Mouse (Mus musculus): ENCODE data around the gene Ldb3. TPM values are rescaled to one million over a fixed set of nuclear protein-coding genes. Genes with fewer than 3 reads are reported as not detected.

Ldb3 gene
- total RNA-seq, 2 experiments from 2014 or later, result 2,008 to 2,153 TPM

DNA sequence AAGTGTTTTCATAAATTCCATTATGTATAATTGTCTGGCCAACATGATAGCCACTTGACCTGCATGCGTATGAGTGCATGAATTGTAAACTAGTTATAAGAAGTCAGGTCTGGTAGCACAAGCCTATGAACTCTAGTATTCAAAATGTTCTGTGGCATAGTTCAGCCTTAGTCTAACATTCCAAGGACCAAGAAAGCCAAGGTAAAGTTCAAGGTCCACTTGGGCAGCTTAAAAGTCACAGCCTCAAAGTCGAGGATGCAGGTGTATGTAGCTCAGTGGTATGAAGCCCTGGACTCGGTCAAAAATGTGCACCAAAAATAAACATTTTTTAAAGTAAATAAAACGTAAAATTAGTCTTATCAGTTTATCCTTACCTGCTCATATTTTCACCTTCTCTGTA, 75.9 kb downstream of the Ldb3 start:
- DNase-seq (ENCODE audit: low spot score), result no peak

DNA sequence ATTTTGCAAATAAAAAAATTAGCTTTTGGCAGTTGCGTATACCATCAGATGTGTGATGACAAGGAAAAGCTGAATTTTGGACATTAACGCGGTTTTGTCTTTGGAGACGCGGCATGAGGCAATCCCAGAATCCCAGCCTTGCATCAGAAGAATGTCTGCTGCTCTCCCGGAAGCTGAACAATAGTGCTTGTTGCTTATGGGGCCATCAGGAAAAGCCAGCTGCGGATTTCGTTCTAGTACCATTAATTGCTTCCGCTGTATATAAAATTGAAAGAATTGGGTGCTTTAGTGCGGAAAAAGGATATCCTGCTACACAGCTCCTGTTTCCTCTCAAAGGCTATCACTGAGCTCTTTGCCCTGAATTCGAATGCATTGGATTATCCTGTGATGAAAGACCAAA, 76.6 kb downstream of the Ldb3 start:
- DNase-seq (ENCODE audit: low spot score), result no peak

DNA sequence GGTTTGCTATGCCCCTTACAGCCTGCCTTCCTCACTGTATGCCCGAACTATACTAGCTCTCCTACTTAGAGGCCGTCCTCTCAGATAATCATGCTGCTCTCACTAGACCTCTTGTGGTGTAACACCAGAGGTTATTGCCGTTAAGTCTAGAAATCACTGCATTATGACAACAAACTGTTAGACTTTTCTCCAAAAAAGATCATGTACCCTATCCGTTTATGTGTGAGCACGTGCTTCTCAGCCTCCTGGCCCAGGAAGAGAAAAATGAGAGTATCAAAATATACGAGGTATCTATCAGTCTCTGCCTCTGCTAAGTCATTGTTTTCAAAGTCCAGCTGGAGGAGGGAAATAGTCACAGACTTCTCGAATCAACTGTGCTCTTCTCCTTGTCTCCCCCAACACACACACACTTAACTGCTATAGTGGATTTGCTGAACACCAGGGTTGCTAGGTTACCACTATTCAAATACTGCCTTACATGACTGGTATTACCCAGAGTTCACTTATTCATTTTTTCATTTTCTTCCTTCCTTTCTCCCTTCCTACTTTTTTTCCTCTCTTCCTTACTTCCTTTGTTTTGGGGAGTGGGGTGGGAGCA, 79.5 kb downstream of the Ldb3 start:
- DNase-seq (ENCODE audit: low spot score), result no peak

DNA sequence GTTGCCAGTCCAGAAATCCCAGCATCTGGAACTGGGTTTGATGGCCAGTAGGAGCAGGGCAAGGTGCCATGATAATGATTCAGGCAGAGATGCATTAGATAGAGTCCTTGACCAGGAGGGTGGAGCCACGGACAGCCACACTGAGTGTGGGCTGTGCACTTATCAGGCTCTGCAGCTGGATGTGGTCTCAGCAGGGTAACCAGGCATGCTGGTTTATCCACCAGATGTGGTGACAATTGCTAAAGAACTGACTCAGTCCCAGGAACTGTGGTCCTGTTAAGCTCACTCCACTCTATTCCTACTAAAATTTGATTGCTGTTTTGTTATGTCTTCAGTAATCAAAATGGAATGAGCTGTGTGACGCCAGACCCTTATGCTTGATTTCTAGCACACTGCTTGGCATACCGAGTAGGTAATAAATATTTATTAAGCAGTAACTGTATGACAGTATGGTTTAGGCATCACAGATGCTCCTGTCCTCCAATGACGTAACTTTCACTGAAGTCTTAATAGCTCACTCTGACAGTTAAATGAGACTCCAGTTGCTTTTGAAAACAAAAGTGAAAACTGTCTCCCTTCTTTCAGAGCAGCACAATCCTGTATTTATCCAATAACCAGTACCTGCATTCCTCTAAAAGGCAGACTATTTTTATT, 80.2 kb downstream of the Ldb3 start:
- no peak for DNase-seq (ENCODE audit: low spot score)

DNA sequence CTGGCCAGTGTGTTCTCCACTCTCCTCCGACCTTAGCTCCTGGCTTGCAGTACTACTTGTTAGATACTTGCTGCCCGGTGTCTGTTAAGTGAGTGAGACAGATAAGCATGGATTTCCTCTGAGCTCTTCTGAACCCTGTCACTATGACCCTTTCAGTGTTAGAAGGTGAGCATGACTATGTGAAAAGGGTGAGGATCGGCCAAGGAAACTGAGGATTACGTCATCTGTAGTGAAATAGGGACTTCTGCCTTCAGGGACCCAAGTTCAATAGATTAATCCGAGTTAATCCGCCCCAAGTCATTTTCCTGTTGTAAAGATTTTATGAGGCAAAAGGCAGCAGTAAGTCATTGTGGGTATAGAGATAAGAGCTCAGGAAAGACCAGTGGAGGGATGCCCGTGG, 83.2 kb downstream of the Ldb3 start:
- no peak for DNase-seq (ENCODE audit: low spot score)

DNA sequence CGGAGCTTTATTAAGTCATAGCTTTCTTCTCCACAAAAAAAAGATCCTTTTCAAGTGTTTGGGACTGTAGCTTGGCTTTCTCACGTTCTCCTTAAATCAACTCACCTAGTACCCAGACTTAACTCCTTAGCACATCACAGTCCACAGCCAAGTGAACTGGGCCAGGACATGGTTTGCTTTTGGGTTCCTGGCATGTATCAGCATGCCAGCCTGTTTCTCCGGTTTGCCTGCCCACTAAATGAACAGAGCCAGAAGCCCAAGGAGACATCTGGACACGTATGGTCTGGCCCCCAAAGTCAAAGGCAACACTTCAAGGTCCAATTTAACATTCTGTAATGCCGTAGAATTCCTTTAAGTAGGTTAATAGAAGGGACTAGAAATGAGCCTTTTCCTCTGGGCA, 84.1 kb downstream of the Ldb3 start:
- no peak for DNase-seq (ENCODE audit: low spot score)

DNA sequence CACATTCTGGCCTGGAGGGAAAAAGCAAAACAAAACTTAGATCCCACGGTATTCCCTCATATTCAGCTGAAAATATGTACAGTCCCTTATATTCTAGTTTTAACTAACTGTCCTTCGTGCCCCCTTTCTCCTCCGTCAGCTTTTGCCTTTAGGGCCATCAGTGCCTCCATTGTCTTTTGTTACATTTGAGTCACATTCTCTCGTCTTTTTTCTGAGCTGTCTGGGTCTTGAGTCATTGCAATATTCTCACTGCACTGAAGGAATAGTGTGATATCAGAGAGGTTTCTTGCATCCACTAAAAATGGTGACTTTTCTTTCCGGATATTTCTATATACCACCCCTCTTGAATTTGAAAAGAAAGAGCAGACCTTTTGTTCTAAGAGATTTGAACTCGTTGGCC, 84.7 kb downstream of the Ldb3 start:
- DNase-seq (ENCODE audit: low spot score), result no peak

DNA sequence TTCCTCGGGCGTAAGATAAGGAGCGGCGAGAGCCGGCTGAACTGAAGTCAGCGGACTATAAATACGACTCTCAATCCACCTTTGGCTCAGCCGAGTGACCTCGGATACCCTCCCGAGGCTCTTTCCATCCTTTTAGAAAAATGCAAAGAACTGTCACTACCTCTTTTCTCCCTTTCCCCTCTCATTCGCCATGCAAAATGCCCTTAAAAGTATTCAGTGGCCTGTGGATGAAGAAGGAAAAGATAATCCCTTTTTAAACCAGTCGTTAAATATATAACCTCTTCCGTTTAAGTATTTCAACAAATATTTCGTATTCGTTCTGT, 85.2 kb downstream of the Ldb3 start, which contains the start of gene Bmpr1a:
Bmpr1a (minus strand) TSS at position 17 of the 323 bp plus-strand sequence.
- DNase-seq (ENCODE audit: low spot score), result no peak

DNA sequence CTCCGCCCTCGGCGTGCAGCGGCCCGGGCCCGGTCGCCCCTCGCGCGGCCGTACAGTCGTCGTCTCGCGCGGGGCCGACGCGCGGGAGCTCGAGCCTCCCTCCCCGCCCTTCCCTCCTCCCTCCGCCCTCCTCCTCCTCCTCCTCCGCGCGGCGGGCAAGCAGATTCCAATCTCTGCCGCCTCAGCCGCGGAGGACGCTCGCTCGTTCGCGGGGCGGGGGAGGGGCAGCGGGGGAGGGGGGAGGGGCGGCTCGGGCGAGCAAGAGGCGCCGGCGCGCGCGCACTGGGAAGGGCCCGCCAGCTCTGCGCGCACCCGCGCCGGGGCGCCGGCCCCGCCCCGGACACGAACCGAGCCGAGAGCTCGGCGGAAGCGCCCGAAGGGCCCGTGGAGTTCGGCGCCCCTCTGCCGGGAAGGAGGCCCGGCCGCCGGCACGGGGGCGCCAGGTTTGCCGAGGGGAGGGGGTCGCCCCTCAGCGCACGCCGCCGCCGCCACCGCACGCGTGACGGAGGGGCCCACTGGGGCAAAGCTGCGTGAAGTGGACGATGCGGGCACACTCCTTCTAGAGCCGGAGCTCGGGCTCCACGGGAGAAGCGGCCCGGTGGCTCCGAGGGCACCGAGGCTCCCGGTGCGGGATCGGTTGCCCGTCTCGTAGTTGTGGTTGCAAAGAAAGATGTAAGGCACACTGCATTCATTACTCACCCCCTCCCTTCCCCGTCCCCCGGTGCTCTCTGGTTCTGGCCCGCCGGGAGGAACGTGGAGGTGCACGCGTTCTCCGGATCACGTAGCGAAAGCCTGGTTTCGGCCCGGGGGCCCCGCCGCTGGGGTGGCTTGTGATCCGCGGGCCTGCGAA, 85.8 kb downstream of the Ldb3 start:
- DNase-seq (ENCODE audit: low spot score), result peak; percentile 88

DNA sequence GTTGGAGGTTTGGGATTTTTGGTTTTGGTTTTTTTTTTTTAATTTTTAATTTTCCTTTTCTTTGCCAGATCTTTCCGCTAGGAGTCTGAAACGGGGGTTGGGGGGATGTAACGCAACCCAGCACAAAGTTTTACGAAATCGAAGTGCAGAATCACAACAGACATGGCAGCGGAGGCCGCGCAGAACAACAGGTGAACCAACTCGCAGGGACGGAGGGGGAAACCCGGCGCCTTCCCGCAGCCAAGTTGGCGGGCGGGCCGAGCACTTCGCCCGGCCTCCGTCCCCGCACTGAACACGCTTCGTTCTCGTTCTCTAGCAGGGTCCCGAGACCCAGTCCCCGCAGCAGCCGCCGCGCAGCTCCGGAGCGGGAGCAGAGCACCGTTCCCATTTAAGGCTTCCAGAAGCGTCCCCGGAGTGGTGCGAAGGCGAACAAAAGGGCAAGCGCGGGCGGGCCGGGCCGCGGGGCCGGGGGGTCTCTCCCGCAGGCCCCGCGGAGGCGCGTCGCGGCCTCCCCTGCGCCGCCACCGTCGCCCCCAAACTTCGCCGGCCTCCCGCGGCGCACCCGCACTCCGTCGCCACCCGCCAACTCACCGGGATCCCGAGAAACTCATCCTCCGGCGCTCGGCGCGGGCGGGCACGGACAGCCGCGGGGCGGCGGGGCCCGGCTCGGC, 86.5 kb downstream of the Ldb3 start:
- peak; percentile 54 for DNase-seq (ENCODE audit: low spot score)

DNA sequence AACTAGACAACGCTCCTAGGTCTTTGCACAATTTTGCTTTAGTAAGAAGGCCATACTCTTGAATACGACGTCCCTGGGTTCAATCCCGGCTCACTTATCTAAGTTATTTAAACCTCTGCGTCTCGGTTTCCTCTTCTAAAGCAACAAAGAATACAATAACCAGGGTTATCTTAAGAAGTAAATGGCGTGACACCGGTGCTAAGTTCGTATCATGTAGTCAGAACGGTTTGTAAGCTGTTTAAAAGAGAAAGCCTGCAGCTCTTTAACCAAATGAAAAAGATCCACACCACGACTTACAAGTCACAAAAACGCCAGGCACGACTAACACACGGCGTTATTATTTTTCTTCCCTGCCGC, 87.1 kb downstream of the Ldb3 start:
- no peak for DNase-seq (ENCODE audit: low spot score)

DNA sequence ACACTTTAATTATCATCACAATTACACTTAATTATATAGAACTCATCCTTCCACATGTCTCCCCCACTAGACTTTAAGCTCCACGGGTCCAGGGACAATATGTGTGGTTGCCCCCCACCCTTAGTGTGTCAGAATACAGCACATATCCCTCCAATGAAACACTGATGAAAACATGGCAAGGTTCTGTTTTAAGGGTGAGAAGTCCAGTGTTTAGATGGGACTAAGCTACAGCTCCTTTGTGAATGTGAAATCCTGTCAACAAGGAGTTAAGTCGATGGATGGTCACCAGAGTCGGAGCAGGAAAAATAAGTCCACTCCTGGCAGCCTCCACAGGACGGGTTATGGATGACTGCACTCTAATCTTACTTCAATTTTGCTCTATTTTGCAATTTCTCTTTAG, 88.2 kb downstream of the Ldb3 start:
- no peak for DNase-seq (ENCODE audit: low spot score)

DNA sequence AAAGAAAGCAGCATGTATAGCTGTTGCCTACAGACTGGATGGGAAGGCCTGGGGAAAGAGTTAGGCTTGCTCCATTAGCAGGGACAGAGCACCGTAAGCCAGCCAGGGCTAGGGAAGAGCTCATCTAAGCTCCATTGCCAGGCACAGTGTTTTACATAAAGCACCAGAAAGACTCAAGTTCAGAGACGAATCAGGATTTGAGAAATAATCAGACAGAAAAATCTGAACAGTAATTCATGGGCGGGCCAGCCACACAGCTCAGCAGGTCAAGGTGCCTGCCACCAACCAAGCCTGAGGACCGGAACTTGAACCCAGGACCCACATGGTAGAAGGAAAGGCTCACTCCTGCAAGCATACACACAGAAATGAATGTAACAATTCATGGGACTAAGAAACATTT, 88.8 kb downstream of the Ldb3 start:
- DNase-seq (ENCODE audit: low spot score), result no peak

DNA sequence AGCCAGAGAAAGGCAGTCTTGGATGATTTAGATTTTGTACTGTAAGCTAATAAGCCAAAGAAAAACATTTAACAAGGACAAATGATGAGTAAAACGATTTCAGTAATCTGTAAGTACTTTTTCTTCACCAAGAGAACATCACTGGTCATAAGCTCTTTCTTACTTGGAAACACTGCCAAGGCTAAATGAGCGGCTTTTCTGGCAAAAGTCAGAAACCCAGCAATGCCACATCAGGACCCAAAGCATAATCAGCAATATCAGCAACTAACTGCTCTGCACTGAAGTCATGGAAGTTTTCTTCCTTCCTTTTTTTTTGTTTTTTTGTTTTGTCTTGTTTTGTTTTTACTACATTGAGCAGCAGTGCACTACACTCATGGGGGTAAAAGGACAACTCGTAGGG, 91.1 kb downstream of the Ldb3 start:
- no peak for DNase-seq (ENCODE audit: low spot score)

DNA sequence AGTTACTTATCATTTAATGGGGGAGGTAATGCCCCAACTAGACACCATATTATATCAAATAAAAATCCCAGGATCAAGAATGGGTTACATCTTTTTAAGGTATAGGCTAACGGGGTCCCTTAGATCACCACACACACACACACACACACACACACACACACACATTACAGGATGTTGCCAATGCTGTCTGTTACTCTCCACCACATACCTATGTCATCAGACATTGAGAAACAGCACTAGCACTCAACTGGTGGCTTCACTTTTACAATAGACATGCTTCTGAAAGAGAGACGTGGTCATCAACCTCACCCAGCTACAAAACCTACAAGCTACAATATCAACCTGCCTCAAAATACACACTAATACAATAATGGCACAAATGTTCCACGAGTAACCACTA, 94.8 kb downstream of the Ldb3 start:
- no peak for DNase-seq (ENCODE audit: low spot score)

DNA sequence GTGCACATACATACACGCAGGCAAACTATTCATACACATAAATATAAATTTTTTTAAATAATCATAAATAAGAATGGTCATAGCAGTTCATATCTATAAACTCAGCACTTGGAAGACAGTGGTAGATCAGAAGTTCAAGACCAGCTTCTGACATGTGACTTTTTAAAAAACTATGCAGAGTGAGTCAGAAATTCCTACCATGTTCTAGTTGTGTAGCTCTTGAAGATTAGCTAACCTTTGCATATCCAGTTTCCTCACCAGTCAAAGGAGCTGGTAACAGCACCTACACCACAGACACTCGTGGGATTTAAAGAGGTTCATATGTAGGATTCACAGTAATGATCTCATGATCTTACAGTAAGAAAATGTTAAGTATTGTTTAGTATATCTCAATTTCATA, 95.8 kb downstream of the Ldb3 start:
- no peak for DNase-seq (ENCODE audit: low spot score)

DNA sequence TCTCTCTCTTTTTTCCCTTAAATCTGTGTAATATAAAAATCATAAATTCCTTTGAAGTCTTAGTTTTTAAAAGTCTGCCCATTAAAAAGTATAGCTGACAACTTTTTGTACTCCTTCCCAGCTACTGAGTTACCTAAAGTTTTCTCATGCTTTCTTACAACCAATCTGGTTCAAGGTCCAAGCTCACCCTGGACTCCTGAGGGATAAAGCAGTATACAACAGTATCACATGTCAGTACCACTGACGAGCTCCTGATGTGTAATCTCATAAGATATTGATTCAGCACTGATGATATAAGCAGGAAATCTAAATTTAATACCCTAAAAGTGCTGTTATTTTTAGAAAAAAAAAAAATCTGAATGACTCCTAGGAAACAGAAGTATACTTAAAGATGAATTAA, 97.5 kb downstream of the Ldb3 start:
- DNase-seq (ENCODE audit: low spot score), result no peak

DNA sequence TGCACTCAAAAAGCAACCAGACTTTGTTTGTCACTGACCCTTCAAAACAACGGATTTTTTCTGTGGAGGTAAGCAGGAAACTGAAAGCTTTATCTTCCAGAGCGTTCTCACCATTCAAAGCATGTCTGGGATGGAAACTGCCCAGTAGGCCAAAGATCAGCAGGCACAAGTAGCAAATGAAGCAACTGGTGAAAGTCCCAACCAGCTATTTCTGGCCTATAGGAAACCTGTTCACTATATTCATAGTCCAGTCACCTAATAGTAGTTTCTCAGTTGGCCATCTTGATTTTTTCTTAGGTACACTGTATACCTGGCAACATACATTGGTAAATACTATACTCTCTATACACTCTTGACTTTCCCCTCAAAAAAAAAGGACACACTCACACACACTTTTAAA, 98.6 kb downstream of the Ldb3 start:
- DNase-seq (ENCODE audit: low spot score), result peak; percentile 39

DNA sequence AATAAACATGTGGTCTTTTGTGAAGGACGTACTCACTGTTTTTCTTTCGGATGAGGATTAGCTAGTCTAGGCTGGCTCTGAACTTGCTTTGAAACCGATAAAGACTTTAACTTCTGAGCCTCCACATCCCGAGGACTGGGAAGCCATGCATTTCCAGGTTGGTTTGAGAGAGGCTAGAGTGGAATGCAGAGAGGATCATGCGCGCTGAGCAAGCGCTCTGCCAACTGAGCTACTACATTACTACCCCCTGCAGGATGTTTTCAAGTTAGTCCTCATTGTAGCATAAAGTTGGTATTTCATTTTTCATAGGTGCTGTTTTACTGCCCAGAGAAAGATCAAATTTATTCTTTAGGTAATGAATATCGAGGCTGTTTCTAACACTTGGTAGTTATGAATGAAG, 102.3 kb downstream of the Ldb3 start:
- DNase-seq (ENCODE audit: low spot score), result no peak

DNA sequence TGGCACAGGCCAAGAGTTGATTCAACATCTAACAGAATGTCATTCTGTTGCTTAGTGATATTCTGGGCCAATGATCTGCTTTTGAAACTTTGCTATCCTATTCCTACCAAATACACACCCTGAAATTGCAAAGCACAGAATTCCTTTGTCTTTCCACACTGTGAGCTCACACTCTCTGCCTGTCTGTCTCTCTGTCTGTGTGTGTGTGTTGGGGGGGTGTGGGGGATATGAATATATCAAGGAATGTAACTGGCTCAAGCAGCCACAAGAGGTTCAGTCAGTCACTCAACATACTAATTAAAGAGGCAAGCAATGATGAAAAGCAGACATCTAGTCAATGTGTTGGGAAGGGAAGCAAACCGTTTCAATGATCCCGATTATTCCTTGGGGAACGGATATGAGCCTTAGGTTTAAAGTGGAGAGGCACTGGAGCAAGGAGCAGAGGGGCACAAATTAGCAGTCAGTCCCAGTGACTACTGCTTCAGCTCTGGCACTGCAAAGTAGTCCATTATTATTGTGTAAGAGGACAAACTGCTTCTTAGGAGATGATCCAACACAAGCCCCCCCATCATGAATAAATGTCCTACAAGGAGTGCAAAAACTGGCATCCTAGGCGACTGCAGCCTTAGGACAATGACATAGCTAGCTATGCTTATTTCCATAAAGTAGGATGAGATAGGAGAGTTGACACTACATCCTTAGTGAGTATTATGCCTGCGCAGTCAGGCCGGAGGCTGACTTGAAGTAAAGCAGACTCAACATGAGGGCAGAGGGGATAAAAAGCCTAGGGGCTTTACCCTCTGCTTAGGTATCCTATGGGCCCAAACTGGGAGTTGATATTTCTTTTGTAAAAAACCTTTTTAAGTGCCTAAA, 104.8 kb downstream of the Ldb3 start:
- DNase-seq (ENCODE audit: low spot score), result no peak

Data from gastrocnemius, adult 18-20 months (tissue).